Mouse (Mus musculus): ENCODE data around the gene Gorasp2. TPM values are rescaled to one million over a fixed set of nuclear protein-coding genes. Genes with fewer than 3 reads are reported as not detected.

The Gorasp2 gene
- polyA plus RNA-seq, 1 experiment from 2014 or later = 188 TPM

Other genes with a start within 250 kb of the Gorasp2 start
- gene Sp5, start 186.7 kb upstream of the Gorasp2 start, polyA plus RNA-seq (2015; fragmentation: Nextera tagmentation; extraction: Ambion mirVana) = 4.4 and 5.5 TPM in 2 replicates
- 2.2 and 2.7 TPM in 2 replicates for gene Erich2, start 152.8 kb upstream of the Gorasp2 start, polyA plus RNA-seq (2015; fragmentation: Nextera tagmentation; extraction: Ambion mirVana)
- 0.24 and 0.49 TPM in 2 replicates for gene Gad1, start 108.5 kb upstream of the Gorasp2 start, polyA plus RNA-seq (2015; fragmentation: Nextera tagmentation; extraction: Ambion mirVana)
- gene Gm26558, start 532 bp downstream of the Gorasp2 start, polyA plus RNA-seq (2015; fragmentation: Nextera tagmentation; extraction: Ambion mirVana) = 3.6 and 5.9 TPM in 2 replicates
- gene Tlk1, start 164.2 kb downstream of the Gorasp2 start, polyA plus RNA-seq (2015; fragmentation: Nextera tagmentation; extraction: Ambion mirVana) = 24.1 and 27.9 TPM in 2 replicates